Comparison of ENCODE assay signal across 16 mouse cellular contexts in the genomic region with DNA sequence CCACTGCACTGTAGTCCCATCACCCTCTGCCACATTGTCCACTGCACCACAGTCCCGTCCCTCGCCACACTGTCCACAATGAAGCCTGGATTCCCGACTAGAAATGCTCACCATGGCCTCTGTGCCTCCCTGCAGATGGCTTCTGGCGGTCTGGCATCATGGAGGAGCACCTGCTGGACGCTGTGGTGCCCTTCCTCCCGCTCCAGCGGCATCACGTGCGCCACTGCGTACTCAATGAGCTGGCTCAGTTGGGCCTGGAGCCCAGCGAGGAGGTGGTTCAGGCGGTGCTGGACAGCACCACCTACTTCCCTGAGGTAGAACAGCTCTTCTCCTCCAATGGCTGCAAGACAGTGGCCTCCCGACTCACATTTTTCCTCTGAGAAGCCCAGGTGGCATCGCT. TPM values are rescaled to one million over a fixed set of nuclear protein-coding genes. Genes with fewer than 3 reads are reported as not detected.
DNase-seq lines count a peak whose midpoint lies in the region.
"Had no signal": no experiment of that assay in that cellular context is flagged by ENCODE, and none has a peak within 500 bp of the region (broad histone marks: within the 10 kb centered on the region; RNA-seq: fewer than 3 reads in every experiment).

No protein-coding gene starts in this region.

- intact Hi-C loops in left cerebral cortex, postnatal 36 days (cut with DNase I), result no loop called here

- DNase-seq in cerebellum, postnatal 25 days, result peak; percentile 43 to 61
- no peak for DNase-seq in cerebellum, adult 18-20 months
- peak; percentile 40 to 51 for DNase-seq in left cerebral cortex, postnatal 36 days (ENCODE audit: low spot score in 2 of 2)
- DNase-seq in left cerebral cortex, adult 8-10 months (ENCODE audit: low spot score in 2 of 2), result no peak
- peak; percentile 49 for DNase-seq in right cerebral cortex, adult 18-20 months
- no peak for DNase-seq in right cerebral cortex, postnatal 14 days
- DNase-seq in adrenal gland, adult (ENCODE audit: inconsistent age in 2 of 2, low spot score in 1 of 2), result no peak
- DNase-seq: adrenal gland, adult 8-10 months; adrenal gland, postnatal 36 days; cerebellum, adult 11-12 months; gastrocnemius, adult 2 months; gastrocnemius, postnatal 25 days had no signal

RNA-seq across cellular contexts. Expression of a gene that starts 4.3 kb away (rescaled TPM):
- 10 to 100 TPM; 27.8 to 29.9 TPM for total RNA-seq in left cerebral cortex, postnatal 36 days (2021)
- 10 to 100 TPM; 27.7 to 32.6 (median 29.9) TPM for total RNA-seq in left cerebral cortex, adult 8-10 months (2022)

RNA-seq across cellular contexts. Expression of a gene that starts 14.1 kb away (rescaled TPM):
- total RNA-seq in left cerebral cortex, postnatal 36 days (2021), result under 1 TPM; 0.41 to 0.72 TPM
- total RNA-seq in left cerebral cortex, adult 8-10 months (2022), result under 1 TPM; 0.18 to 0.81 (median 0.53) TPM
- total RNA-seq: gastrocnemius, adult 2 months; gastrocnemius, postnatal 25 days had no signal

RNA-seq across cellular contexts. Expression of a gene that starts 14.2 kb away (rescaled TPM):
- total RNA-seq in left cerebral cortex, postnatal 36 days (2021), result 1 to 10 TPM; 7.2 to 9.2 TPM
- 1 to 10 TPM; 6.4 to 9.2 (median 7.7) TPM for total RNA-seq in left cerebral cortex, adult 8-10 months (2022)

RNA-seq across cellular contexts. Expression of a gene that starts 20.5 kb away (rescaled TPM):
- total RNA-seq in left cerebral cortex, postnatal 36 days (2021), result 1 to 10 TPM; 2.5 to 3.2 TPM
- 1 to 10 TPM; 2.0 to 2.8 (median 2.3) TPM for total RNA-seq in left cerebral cortex, adult 8-10 months (2022)
- total RNA-seq: adrenal gland, adult 8-10 months; adrenal gland, postnatal 36 days; CH12.LX; gastrocnemius, adult 2 months; gastrocnemius, postnatal 25 days; granulocyte monocyte progenitor cell, adult 5-6 weeks; heart, adult 8-10 months; heart, postnatal 25 days had no signal

RNA-seq across cellular contexts. Expression of a gene that starts 22.9 kb away (rescaled TPM):
- total RNA-seq in left cerebral cortex, postnatal 36 days (2021), result under 1 TPM in 1 of 2 experiments, not detected in 1; 0.29 TPM
- total RNA-seq in left cerebral cortex, adult 8-10 months (2022), result 1 to 10 TPM in 1 of 4 experiments, under 1 TPM in 2, not detected in 1; 0.27 to 1.0 (median 0.66) TPM
- total RNA-seq: adrenal gland, adult 8-10 months; adrenal gland, postnatal 36 days; CH12.LX; gastrocnemius, adult 2 months; gastrocnemius, postnatal 25 days; granulocyte monocyte progenitor cell, adult 5-6 weeks; heart, adult 8-10 months; heart, postnatal 25 days had no signal

Comparison
In these comparisons a context has a peak if more than half of its experiments do, and no peak if none do; other contexts are left out.
1. DNase-seq: peak in cerebellum, postnatal 25 days (2 of 2), left cerebral cortex, postnatal 36 days (2 of 2) and right cerebral cortex, adult 18-20 months (single experiment); none in cerebellum, adult 18-20 months (0 of 2), left cerebral cortex, adult 8-10 months (0 of 2), right cerebral cortex, postnatal 14 days (single experiment) and adrenal gland, adult (0 of 2).